Mouse (Mus musculus) myocyte (in vitro differentiated cells): ENCODE measurements at regions not wholly inside any gene's neighbourhood (a gene's known extent, or its start where the extent isn't known, plus 50 kb on each side); places are given as distances from the start of the nearest gene placed in this dataset.

Experiments
- H3K27me3 ChIP-seq: one replicate; pipeline ENCODE4 v1.6.1; 2011; ENCODE audit not compliant: control insufficient read depth, insufficient read depth, insufficient read length
- H3K36me3 ChIP-seq: one replicate; pipeline ENCODE4 v1.6.1; 2011; ENCODE audit not compliant: control insufficient read depth, insufficient read depth
- H3K4me2 ChIP-seq: one replicate; pipeline ENCODE4 v1.6.1; 2011; ENCODE audit warnings: low read depth, control low read depth
- H3K4me3 ChIP-seq: one replicate; pipeline ENCODE4 v1.5.1; 2011; ENCODE audit warnings: mild to moderate bottlenecking, control low read depth, moderate library complexity
- H3K79me2 ChIP-seq: one replicate; pipeline ENCODE4 v1.6.1; 2011; ENCODE audit not compliant: control insufficient read depth, insufficient read depth
- H3ac ChIP-seq: one replicate; pipeline ENCODE4 v1.6.1; 2011; ENCODE audit not compliant: control insufficient read depth, insufficient read length
- CEBPB ChIP-seq: IDR thresholded peaks from 2 replicates; pipeline ENCODE4 v1.6.1; 2011; ENCODE audit warnings: mild to moderate bottlenecking, moderate library complexity; ENCODE audit not compliant: poor library complexity, insufficient read depth, severe bottlenecking
- E2F4 ChIP-seq: IDR thresholded peaks from one replicate; pipeline ENCODE4 v1.6.1; 2011; ENCODE audit warnings: mild to moderate bottlenecking, control low read depth, moderate library complexity; ENCODE audit not compliant: insufficient read depth
- MAX ChIP-seq: IDR thresholded peaks from one replicate; pipeline ENCODE4 v1.6.1; 2011; ENCODE audit warnings: low read depth, mild to moderate bottlenecking, control low read depth
- MYOD1 ChIP-seq, 3 experiments: IDR thresholded peaks; one replicate each; pipeline ENCODE4 v1.6.1; 2011; ENCODE audit warnings: control low read depth in 2 of 3, low read depth in 2 of 3, mild to moderate bottlenecking in 2 of 3, moderate library complexity in 1 of 3; ENCODE audit not compliant: insufficient read length in 2 of 3, control insufficient read depth in 1 of 3
- MYOG ChIP-seq, 3 experiments: IDR thresholded peaks; one replicate each; pipeline ENCODE4 v1.6.1; 2011; ENCODE audit warnings: control low read depth in 2 of 3, low read depth in 2 of 3, mild to moderate bottlenecking in 2 of 3; ENCODE audit not compliant: insufficient read length in 2 of 3, control insufficient read depth in 1 of 3, insufficient read depth in 1 of 3
- POLR2A ChIP-seq: IDR thresholded peaks from one replicate; pipeline ENCODE4 v1.6.1; 2011; ENCODE audit warnings: low read depth, mild to moderate bottlenecking, control low read depth, moderate library complexity; ENCODE audit not compliant: insufficient read length
- POLR2AphosphoS2 ChIP-seq: IDR thresholded peaks from one replicate; pipeline ENCODE4 v1.6.1; 2011; ENCODE audit warnings: low read depth, control low read depth; ENCODE audit not compliant: insufficient read length
- REST ChIP-seq: IDR thresholded peaks from one replicate; pipeline ENCODE4 v1.6.1; 2011; ENCODE audit warnings: mild to moderate bottlenecking, control low read depth, moderate library complexity; ENCODE audit not compliant: insufficient read depth, insufficient read length
- SRF ChIP-seq: IDR thresholded peaks from one replicate; pipeline ENCODE4 v1.6.1; 2011; ENCODE audit warnings: low read depth; ENCODE audit not compliant: control insufficient read depth, insufficient read length
- TCF12 ChIP-seq: IDR thresholded peaks from one replicate; pipeline ENCODE4 v1.6.1; 2011; ENCODE audit warnings: mild to moderate bottlenecking, control low read depth; ENCODE audit not compliant: poor library complexity, insufficient read depth, severe bottlenecking
- TCF3 ChIP-seq: IDR thresholded peaks from one replicate; pipeline ENCODE4 v1.6.1; 2011; ENCODE audit warnings: low read depth, control low read depth; ENCODE audit not compliant: insufficient read length
- USF1 ChIP-seq: IDR thresholded peaks from one replicate; pipeline ENCODE4 v1.6.1; 2011; ENCODE audit warnings: low read depth, mild to moderate bottlenecking, control low read depth, moderate library complexity

DNA sequence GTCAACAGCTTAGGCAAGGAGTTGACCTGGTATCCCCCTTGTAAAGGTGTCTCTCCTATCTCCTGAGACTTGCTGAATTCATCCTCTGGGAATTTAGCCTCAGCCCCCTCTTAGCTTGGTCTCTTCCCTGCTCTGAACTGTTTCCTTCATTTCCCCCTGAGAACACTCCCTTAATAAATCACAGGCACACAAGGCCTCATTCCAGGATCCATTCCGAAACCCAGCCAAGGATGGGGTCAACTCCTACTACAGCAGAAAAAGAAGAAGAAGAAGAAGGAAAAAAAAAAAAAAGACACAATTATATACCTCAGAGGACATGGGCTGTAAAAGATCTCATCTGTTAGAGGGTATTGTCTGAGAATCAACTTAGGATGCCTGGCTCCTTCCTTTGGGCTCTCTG is 108.6 kb upstream of the Mgme1 start:
- H3K27me3 ChIP-seq = no peaks in the 10 kb centered on the region
- H3K79me2 ChIP-seq = no peaks in the 10 kb centered on the region
- no peak overlapping the region for H3K4me2 ChIP-seq
- no peak overlapping the region for H3ac ChIP-seq
- no peak for TF ChIP-seq POLR2A
- TF ChIP-seq E2F4 = no peak
- no peak for TF ChIP-seq MYOD1 (IDR thresholded peaks at IDR 0.05; ENCODE audit: control insufficient read depth in 1 of 3, insufficient read length in 2 of 3, low read depth in 2 of 3)
- no peak for TF ChIP-seq CEBPB
- no peak for TF ChIP-seq USF1
- no peak for TF ChIP-seq TCF3
- no peak for TF ChIP-seq MYOG (IDR thresholded peaks at IDR 0.05; ENCODE audit: control insufficient read depth in 1 of 3, insufficient read depth in 1 of 3, insufficient read length in 2 of 3, low read depth in 2 of 3)
- no peak overlapping the region for H3K4me3 ChIP-seq
- no peaks in the 10 kb centered on the region for H3K36me3 ChIP-seq

DNA sequence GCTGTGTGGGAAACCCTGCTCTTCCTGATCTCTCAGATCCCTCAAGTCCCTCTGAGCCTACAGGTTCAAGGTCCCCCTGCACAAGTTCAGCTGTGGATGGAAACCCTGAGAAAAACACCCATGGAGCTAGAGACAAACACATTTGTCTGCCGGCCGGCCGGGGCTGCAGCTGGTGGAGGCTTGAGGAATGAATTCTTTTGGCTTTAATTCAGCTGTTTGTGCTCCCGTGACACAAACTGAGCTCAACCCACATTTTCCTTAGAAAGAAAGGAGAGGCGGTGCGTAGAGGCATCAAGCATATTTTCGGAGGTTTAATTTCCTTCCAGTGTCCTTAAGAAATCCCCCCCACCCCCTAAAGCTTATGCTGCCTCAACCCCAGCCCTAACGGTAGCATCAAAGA is 106.4 kb upstream of the Mgme1 start:
- Histone ChIP-seq H3K36me3 (no peaks in the 10 kb centered on the region), H3K79me2 (no peaks in the 10 kb centered on the region), H3ac (no peak overlapping the region), H3K4me2 (peak overlapping the region; percentile 91), H3K4me3 (peak overlapping the region; percentile 41), H3K27me3 (no peaks in the 10 kb centered on the region)
- TF ChIP-seq MYOD1 (IDR thresholded peaks at IDR 0.05; ENCODE audit: control insufficient read depth in 1 of 3, insufficient read length in 2 of 3, low read depth in 2 of 3) (peak in 2 of 3 experiments; percentile 28 to 39), MYOG (IDR thresholded peaks at IDR 0.05; ENCODE audit: control insufficient read depth in 1 of 3, insufficient read depth in 1 of 3, insufficient read length in 2 of 3, low read depth in 2 of 3) (peak in 1 of 3 experiments; percentile 62), MAX (no peak)

DNA sequence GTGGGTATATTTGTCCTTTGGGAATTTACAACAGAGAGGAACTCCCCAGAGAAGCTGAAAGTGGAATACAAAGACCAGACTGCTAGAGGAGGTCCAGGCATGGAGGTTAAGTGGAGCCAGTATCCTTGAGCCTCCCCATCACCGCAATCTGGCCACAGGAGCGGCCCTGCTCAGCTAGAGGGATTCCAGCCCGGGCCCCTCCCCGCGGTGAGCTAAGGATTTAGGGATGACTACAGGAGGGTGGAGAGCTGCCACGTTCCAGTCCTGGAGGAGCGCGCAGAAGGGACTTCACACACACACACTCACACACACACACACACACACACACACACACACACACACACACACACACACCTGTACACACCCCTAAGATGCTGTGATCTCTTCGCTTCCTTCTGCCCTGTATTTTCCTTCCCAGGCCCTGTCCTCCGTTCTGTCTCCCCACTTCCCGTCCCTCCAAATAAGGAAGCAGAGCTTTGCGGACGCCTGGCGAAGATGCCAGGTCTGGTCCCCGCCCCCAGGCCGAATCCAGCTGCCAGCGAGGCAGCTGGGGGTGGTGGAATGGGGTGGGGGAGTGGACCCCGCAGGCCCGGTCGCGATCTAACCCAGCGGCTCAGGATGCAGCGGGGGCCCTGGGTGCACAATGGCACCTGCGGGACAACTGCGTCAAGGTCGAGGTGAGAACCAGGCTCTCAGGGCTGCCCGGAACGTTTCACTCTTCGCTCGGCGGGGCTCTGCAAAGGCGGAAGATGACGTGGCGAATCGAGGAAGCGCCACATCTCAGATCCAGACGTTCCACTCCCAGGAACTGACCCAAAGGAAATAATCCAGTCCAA is 105.3 kb upstream of the Mgme1 start:
- TF ChIP-seq POLR2AphosphoS2 (peak; percentile 53), REST (no peak), MYOD1 (IDR thresholded peaks at IDR 0.05; ENCODE audit: control insufficient read depth in 1 of 3, insufficient read length in 2 of 3, low read depth in 2 of 3) (peak in 2 of 3 experiments; percentile 8 to 44), POLR2A (peak; percentile 61), TCF12 (no peak), SRF (peak; percentile 90), MYOG (IDR thresholded peaks at IDR 0.05; ENCODE audit: control insufficient read depth in 1 of 3, insufficient read depth in 1 of 3, insufficient read length in 2 of 3, low read depth in 2 of 3) (peak in 2 of 3 experiments; percentile 18 to 59)
- Histone ChIP-seq H3K36me3 (no peaks in the 10 kb centered on the region), H3K4me2 (peak overlapping the region; percentile 91), H3K27me3 (no peaks in the 10 kb centered on the region), H3ac (peak overlapping the region; percentile 26), H3K79me2 (no peaks in the 10 kb centered on the region), H3K4me3 (peak overlapping the region; percentile 41)

DNA sequence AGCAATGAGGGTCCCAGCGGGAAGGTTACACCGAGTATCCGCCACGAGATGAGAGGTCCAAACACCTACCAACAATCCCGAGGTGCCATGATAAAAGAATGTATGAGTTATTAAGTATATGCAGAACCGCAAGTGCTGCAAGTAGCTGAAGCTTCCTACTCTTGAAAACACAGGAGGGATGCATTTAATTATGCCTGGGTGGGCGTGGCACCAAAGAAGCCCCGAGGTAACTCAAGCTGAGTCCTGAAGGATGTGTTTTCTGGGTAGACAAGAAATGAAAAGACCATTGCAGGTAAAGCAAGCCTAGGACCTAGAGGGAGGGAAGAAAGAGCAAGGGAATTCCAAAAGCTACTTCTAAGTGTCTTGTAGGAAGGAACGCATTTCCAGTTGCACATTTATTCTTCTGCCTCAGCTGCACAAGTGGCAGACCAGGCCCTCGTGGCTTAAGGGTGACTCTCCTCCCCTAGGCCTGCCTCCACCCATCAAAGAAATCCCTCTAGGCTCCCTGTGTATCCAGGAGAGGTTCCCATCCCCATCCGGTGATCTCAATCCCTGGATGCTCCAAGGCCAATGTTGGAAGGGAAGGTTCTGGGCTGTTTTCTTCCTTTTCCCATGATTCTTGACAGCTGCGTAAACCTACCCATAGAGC is 104.2 kb upstream of the Mgme1 start:
- no peak overlapping the region for H3ac ChIP-seq
- H3K4me2 ChIP-seq = peak overlapping the region; percentile 91
- no peak for TF ChIP-seq MYOG (IDR thresholded peaks at IDR 0.05; ENCODE audit: control insufficient read depth in 1 of 3, insufficient read depth in 1 of 3, insufficient read length in 2 of 3, low read depth in 2 of 3)
- no peak for TF ChIP-seq E2F4
- no peak for TF ChIP-seq MYOD1 (IDR thresholded peaks at IDR 0.05; ENCODE audit: control insufficient read depth in 1 of 3, insufficient read length in 2 of 3, low read depth in 2 of 3)
- TF ChIP-seq REST = no peak
- TF ChIP-seq POLR2A = no peak
- TF ChIP-seq POLR2AphosphoS2 = no peak
- no peak for TF ChIP-seq SRF
- TF ChIP-seq TCF12 = no peak
- no peak for TF ChIP-seq TCF3
- no peak for TF ChIP-seq MAX
- no peak for TF ChIP-seq CEBPB
- no peak for TF ChIP-seq USF1
- H3K36me3 ChIP-seq = no peaks in the 10 kb centered on the region
- H3K27me3 ChIP-seq = no peaks in the 10 kb centered on the region
- H3K4me3 ChIP-seq = peak overlapping the region; percentile 41
- no peaks in the 10 kb centered on the region for H3K79me2 ChIP-seq

DNA sequence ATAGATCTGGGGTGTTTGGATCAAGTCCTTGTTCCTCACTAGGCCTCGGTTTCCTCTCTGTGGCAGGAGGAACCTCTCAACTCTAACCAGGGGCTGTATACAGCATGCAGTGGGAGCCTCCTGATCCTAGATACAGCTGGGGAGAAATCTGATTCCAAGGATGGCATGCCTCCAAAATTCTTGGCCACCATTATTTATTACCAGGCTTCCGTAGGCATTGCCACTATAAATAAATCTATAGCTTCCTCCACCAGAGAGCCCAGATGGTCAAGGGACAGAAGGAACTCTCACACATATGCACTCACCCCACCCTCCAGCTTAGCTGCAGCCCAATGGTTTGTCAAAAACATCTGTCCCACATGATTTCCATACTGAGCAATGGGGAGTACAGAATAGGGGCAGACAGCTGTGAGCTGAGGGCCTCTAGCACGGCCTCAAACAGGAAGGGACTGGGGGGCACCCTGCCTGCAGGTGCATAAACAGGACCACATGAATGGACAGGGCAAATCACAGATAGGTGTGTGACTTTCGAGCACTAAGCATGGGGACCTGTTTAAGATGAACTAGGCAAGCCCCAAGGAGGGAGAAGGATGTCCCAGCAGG is 100.8 kb upstream of the Mgme1 start:
- no peaks in the 10 kb centered on the region for H3K27me3 ChIP-seq
- no peaks in the 10 kb centered on the region for H3K36me3 ChIP-seq
- H3K4me3 ChIP-seq = no peak overlapping the region
- no peak overlapping the region for H3ac ChIP-seq
- H3K4me2 ChIP-seq = no peak overlapping the region
- no peaks in the 10 kb centered on the region for H3K79me2 ChIP-seq
- TF ChIP-seq TCF12 = no peak
- TF ChIP-seq E2F4 = no peak
- TF ChIP-seq MYOG (IDR thresholded peaks at IDR 0.05; ENCODE audit: control insufficient read depth in 1 of 3, insufficient read depth in 1 of 3, insufficient read length in 2 of 3, low read depth in 2 of 3) = no peak
- TF ChIP-seq MYOD1 (IDR thresholded peaks at IDR 0.05; ENCODE audit: control insufficient read depth in 1 of 3, insufficient read length in 2 of 3, low read depth in 2 of 3) = no peak
- no peak for TF ChIP-seq POLR2AphosphoS2
